Mouse (Mus musculus): Measurements from ENCODE around the gene Vamp2. TPM values are rescaled to one million over a fixed set of nuclear protein-coding genes. Genes with fewer than 3 reads are reported as not detected.
A peak's percentile ranks its signal among the peaks of the same experiment; 100 is the strongest.

The Vamp2 gene
- polyA plus RNA-seq, 1 experiment from 2014 or later, result 98.1 TPM

- WGBS, result under 1% methylated on average over 22 of the region's 22 CpGs
- Histone ChIP-seq H3K27ac (ENCODE audit: low read depth, low read length) (peak overlapping the region; percentile 61), H3K27me3 (ENCODE audit: control insufficient read depth, insufficient read depth, low read length) (no peaks in the 10 kb centered on the region), H3K9ac (ENCODE audit: low read depth, low read length) (peak overlapping the region; percentile 62), H3K36me3 (ENCODE audit: control insufficient read depth, insufficient read depth, low read length) (no peaks in the 10 kb centered on the region), H3K4me1 (replicated peaks; ENCODE audit: control insufficient read depth, insufficient read depth, low read length) (peaks cover 32% of the 10 kb centered on the region), H3K4me2 (replicated peaks; ENCODE audit: low read depth, low read length) (peak overlapping the region; percentile 90), H3K4me3 (ENCODE audit: low read depth, low read length) (peak overlapping the region; percentile 50), H3K9me3 (ENCODE audit: control insufficient read depth, low read length) (no peaks in the 10 kb centered on the region)
- ATAC-seq (ENCODE audit: low FRiP score) (no peak), DNase-seq (ENCODE audit: low spot score) (no peak)
Observed at GRCm38 (mm10) chr11:69099177-69099914, 11.1 kb downstream of the Vamp2 start.

- no peaks in the 10 kb centered on the region for H3K9me3 ChIP-seq (ENCODE audit: control insufficient read depth, low read length)
- no peaks in the 10 kb centered on the region for H3K27me3 ChIP-seq (ENCODE audit: control insufficient read depth, insufficient read depth, low read length)
- H3K4me1 ChIP-seq (replicated peaks; ENCODE audit: control insufficient read depth, insufficient read depth, low read length), result peaks cover 32% of the 10 kb centered on the region
- H3K4me3 ChIP-seq (ENCODE audit: low read depth, low read length), result peak overlapping the region; percentile 50
- H3K4me2 ChIP-seq (replicated peaks; ENCODE audit: low read depth, low read length), result peak overlapping the region; percentile 90
- H3K9ac ChIP-seq (ENCODE audit: low read depth, low read length), result peak overlapping the region; percentile 35; the same call in 1 of the 2 replicates
- 2% methylated on average over 23 of the region's 23 CpGs for WGBS
- H3K27ac ChIP-seq (ENCODE audit: low read depth, low read length), result peak overlapping the region; percentile 61; the same call in 1 of the 2 replicates
- H3K36me3 ChIP-seq (ENCODE audit: control insufficient read depth, insufficient read depth, low read length), result no peaks in the 10 kb centered on the region
- DNase-seq (ENCODE audit: low spot score) (peak; percentile 85), ATAC-seq (ENCODE audit: low FRiP score) (peak; percentile 18)
Observed at GRCm38 (mm10) chr11:69099915-69100345, 11.6 kb downstream of the Vamp2 start.

GRCm38 (mm10) chr11:69100639-69101360 is 12.5 kb downstream of the Vamp2 start:
- 0 out of 2 replicates have a peak overlapping the region, but pooled peaks have one; percentile 50 for H3K4me3 ChIP-seq (ENCODE audit: low read depth, low read length)
- no peak for DNase-seq (ENCODE audit: low spot score)
- no peak overlapping the region for H3K4me2 ChIP-seq (replicated peaks; ENCODE audit: low read depth, low read length)
- H3K4me1 ChIP-seq (replicated peaks; ENCODE audit: control insufficient read depth, insufficient read depth, low read length), result peaks cover 32% of the 10 kb centered on the region
- no peaks in the 10 kb centered on the region for H3K27me3 ChIP-seq (ENCODE audit: control insufficient read depth, insufficient read depth, low read length)
- H3K9me3 ChIP-seq (ENCODE audit: control insufficient read depth, low read length), result no peaks in the 10 kb centered on the region
- no peak overlapping the region for H3K9ac ChIP-seq (ENCODE audit: low read depth, low read length)
- no peak overlapping the region for H3K27ac ChIP-seq (ENCODE audit: low read depth, low read length)
- no peak for ATAC-seq (ENCODE audit: low FRiP score)
- WGBS, result 92% methylated on average over 20 of the region's 20 CpGs
- H3K36me3 ChIP-seq (ENCODE audit: control insufficient read depth, insufficient read depth, low read length), result 0 out of 2 replicates have a peak, but pooled peaks cover 2% of the 10 kb centered on the region

- H3K4me1 ChIP-seq (replicated peaks; ENCODE audit: control insufficient read depth, insufficient read depth, low read length), result peaks cover 27% of the 10 kb centered on the region
Observed at GRCm38 (mm10) chr11:69101604-69102402, 13.5 kb downstream of the Vamp2 start.

GRCm38 (mm10) chr11:69102403-69102725 is 14.1 kb downstream of the Vamp2 start:
- H3K27me3 ChIP-seq (ENCODE audit: control insufficient read depth, insufficient read depth, low read length), result no peaks in the 10 kb centered on the region
- peaks cover 23% of the 10 kb centered on the region for H3K4me1 ChIP-seq (replicated peaks; ENCODE audit: control insufficient read depth, insufficient read depth, low read length)
- H3K4me2 ChIP-seq (replicated peaks; ENCODE audit: low read depth, low read length), result no peak overlapping the region
- no peak overlapping the region for H3K4me3 ChIP-seq (ENCODE audit: low read depth, low read length)
- WGBS, result 96% methylated on average over 7 of the region's 7 CpGs
- H3K9ac ChIP-seq (ENCODE audit: low read depth, low read length), result no peak overlapping the region
- DNase-seq (ENCODE audit: low spot score) (no peak), ATAC-seq (ENCODE audit: low FRiP score) (no peak)
- H3K36me3 ChIP-seq (ENCODE audit: control insufficient read depth, insufficient read depth, low read length), result 0 out of 2 replicates have a peak, but pooled peaks cover 2% of the 10 kb centered on the region
- H3K9me3 ChIP-seq (ENCODE audit: control insufficient read depth, low read length), result no peaks in the 10 kb centered on the region
- H3K27ac ChIP-seq (ENCODE audit: low read depth, low read length), result no peak overlapping the region

More at GRCm38 (mm10) chr11:69101604-69102402, 13.5 kb downstream of the Vamp2 start:
- Histone ChIP-seq H3K9me3 (ENCODE audit: control insufficient read depth, low read length) (no peaks in the 10 kb centered on the region), H3K4me2 (replicated peaks; ENCODE audit: low read depth, low read length) (no peak overlapping the region), H3K27ac (ENCODE audit: low read depth, low read length) (no peak overlapping the region), H3K9ac (ENCODE audit: low read depth, low read length) (no peak overlapping the region), H3K4me3 (ENCODE audit: low read depth, low read length) (no peak overlapping the region), H3K36me3 (ENCODE audit: control insufficient read depth, insufficient read depth, low read length) (0 out of 2 replicates have a peak, but pooled peaks cover 2% of the 10 kb centered on the region), H3K27me3 (ENCODE audit: control insufficient read depth, insufficient read depth, low read length) (no peaks in the 10 kb centered on the region)
- WGBS, result 90% methylated on average over 21 of the region's 21 CpGs
- ATAC-seq (ENCODE audit: low FRiP score) (no peak), DNase-seq (ENCODE audit: low spot score) (no peak)

- WGBS, result 94% methylated on average over 14 of the region's 14 CpGs
- Histone ChIP-seq H3K36me3 (ENCODE audit: control insufficient read depth, insufficient read depth, low read length) (0 out of 2 replicates have a peak, but pooled peaks cover 2% of the 10 kb centered on the region), H3K9me3 (ENCODE audit: control insufficient read depth, low read length) (no peaks in the 10 kb centered on the region)
Observed at GRCm38 (mm10) chr11:69103121-69103520, 14.8 kb downstream of the Vamp2 start.

GRCm38 (mm10) chr11:69103531-69104435 is 15.5 kb downstream of the Vamp2 start:
- ATAC-seq (ENCODE audit: low FRiP score), result no peak
- 0 out of 2 replicates have a peak, but pooled peaks cover 2% of the 10 kb centered on the region for H3K36me3 ChIP-seq (ENCODE audit: control insufficient read depth, insufficient read depth, low read length)

More at GRCm38 (mm10) chr11:69103121-69103520, 14.8 kb downstream of the Vamp2 start:
- no peak overlapping the region for H3K4me2 ChIP-seq (replicated peaks; ENCODE audit: low read depth, low read length)
- no peak for DNase-seq (ENCODE audit: low spot score)
- no peak overlapping the region for H3K4me3 ChIP-seq (ENCODE audit: low read depth, low read length)
- H3K27ac ChIP-seq (ENCODE audit: low read depth, low read length), result no peak overlapping the region
- H3K9ac ChIP-seq (ENCODE audit: low read depth, low read length), result no peak overlapping the region
- no peaks in the 10 kb centered on the region for H3K27me3 ChIP-seq (ENCODE audit: control insufficient read depth, insufficient read depth, low read length)
- H3K4me1 ChIP-seq (replicated peaks; ENCODE audit: control insufficient read depth, insufficient read depth, low read length), result peaks cover 15% of the 10 kb centered on the region
- ATAC-seq (ENCODE audit: low FRiP score), result no peak

More at GRCm38 (mm10) chr11:69103531-69104435, 15.5 kb downstream of the Vamp2 start:
- Histone ChIP-seq H3K27ac (ENCODE audit: low read depth, low read length) (no peak overlapping the region), H3K9me3 (ENCODE audit: control insufficient read depth, low read length) (no peaks in the 10 kb centered on the region), H3K9ac (ENCODE audit: low read depth, low read length) (no peak overlapping the region), H3K4me2 (replicated peaks; ENCODE audit: low read depth, low read length) (no peak overlapping the region), H3K4me1 (replicated peaks; ENCODE audit: control insufficient read depth, insufficient read depth, low read length) (peaks cover 9% of the 10 kb centered on the region), H3K4me3 (ENCODE audit: low read depth, low read length) (no peak overlapping the region), H3K27me3 (ENCODE audit: control insufficient read depth, insufficient read depth, low read length) (no peaks in the 10 kb centered on the region)
- no peak for DNase-seq (ENCODE audit: low spot score)
- WGBS, result 94% methylated on average over 15 of the region's 15 CpGs

Measured in hindbrain, embryonic 11.5 days (tissue).